Mouse (Mus musculus) stomach, embryonic 16.5 days (tissue): Measurements from ENCODE around the gene H1foo. TPM values are rescaled to one million over a fixed set of nuclear protein-coding genes. Genes with fewer than 3 reads are reported as not detected.
A peak's percentile ranks its signal among the peaks of the same experiment; 100 is the strongest.

ENCODE experiments used
- ATAC-seq: fragments of 200-750 bp; cut with Nextera tagmentation; 2 replicates; pipeline ENCODE4 v1.8.0; 2017; ENCODE audit warnings: moderate number of reproducible peaks, moderate TSS enrichment; ENCODE audit not compliant: insufficient read depth, low FRiP score
- H3K27ac ChIP-seq: fragments of 300-500 bp; sonication (generic); 2 replicates; pipeline ENCODE4 v1.5.1; 2014; ENCODE audit warnings: low read length
- H3K27me3 ChIP-seq: fragments of 300-500 bp; sonication (generic); 2 replicates; pipeline ENCODE4 v1.6.1; 2014; ENCODE audit warnings: low read length, control low read depth, mixed read lengths; ENCODE audit not compliant: control insufficient read depth, insufficient read depth
- H3K36me3 ChIP-seq: fragments of 300-500 bp; sonication (generic); 2 replicates; pipeline ENCODE4 v1.6.1; 2014; ENCODE audit warnings: low read length; ENCODE audit not compliant: control insufficient read depth, insufficient read depth
- H3K4me1 ChIP-seq: fragments of 300-500 bp; sonication (generic); 2 replicates; pipeline ENCODE4 v1.6.1; 2014; ENCODE audit warnings: low read length, control low read depth, mixed read lengths; ENCODE audit not compliant: control insufficient read depth, insufficient read depth
- H3K4me2 ChIP-seq: fragments of 300-500 bp; sonication (generic); 2 replicates; pipeline ENCODE4 v1.6.1; 2014; ENCODE audit warnings: low read depth, low read length, mixed read lengths
- H3K4me3 ChIP-seq: fragments of 300-500 bp; sonication (generic); replicated peaks from 2 replicates; pipeline ENCODE4 v1.5.1; 2014; ENCODE audit warnings: mild to moderate bottlenecking, low read length
- H3K9ac ChIP-seq: fragments of 300-500 bp; sonication (generic); 2 replicates; pipeline ENCODE4 v1.6.1; 2014; ENCODE audit warnings: low read length
- H3K9me3 ChIP-seq: fragments of 300-500 bp; sonication (generic); replicated peaks from 2 replicates; pipeline ENCODE4 v1.6.1; 2016; ENCODE audit warnings: low read length, control low read depth; ENCODE audit not compliant: control insufficient read depth
- WGBS: fragments of 180-500 bp; shearing (Covaris S2); extraction: QIAGEN DNeasy Blood & Tissue Kit; methylation state at CpG from one replicate; pipeline ENCODE4 v1.1.7; 2014; 5-methylcytosine and 5-hydroxymethylcytosine counted together
- polyA plus RNA-seq: library from polyadenylated mRNA; unstranded; fragments of >200 nt; fragmentation: Nextera tagmentation; extraction: Ambion mirVana; gene quantifications from 2 replicates; pipeline ENCODE4 v1.2.1, GENCODE M21; 2015

The H1foo gene
- polyA plus RNA-seq, 1 experiment from 2014 or later, result not detected

DNA sequence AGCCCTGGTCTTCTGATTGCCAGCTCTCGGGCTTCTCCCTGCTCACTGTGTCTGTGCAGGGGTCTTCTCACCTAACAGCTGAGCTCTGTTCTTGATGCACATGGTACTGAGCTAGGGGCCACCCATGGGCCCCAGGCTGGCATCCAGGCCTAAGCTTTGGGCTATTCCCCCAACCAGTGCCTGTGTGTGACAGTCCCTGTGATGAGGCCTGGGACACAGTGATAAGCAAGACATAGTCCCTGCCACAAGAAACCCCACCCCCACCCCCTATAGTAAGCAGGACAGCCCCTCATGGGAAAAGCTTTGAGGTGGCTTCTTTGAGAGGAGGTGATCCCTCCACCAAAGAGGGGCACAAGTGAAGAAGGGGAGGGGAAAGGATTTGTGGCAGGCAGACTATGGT, 26.1 kb upstream of the H1foo start:
- H3K27me3 ChIP-seq, result no peaks in the 10 kb centered on the region
- no peak for ATAC-seq
- no peaks in the 10 kb centered on the region for H3K9me3 ChIP-seq
- no peaks in the 10 kb centered on the region for H3K36me3 ChIP-seq
- WGBS, result 86% methylated on average over 1 of the region's 1 CpGs
- no peak overlapping the region for H3K9ac ChIP-seq
- no peak overlapping the region for H3K4me2 ChIP-seq
- H3K4me1 ChIP-seq, result no peaks in the 10 kb centered on the region
- H3K4me3 ChIP-seq, result no peak overlapping the region
- H3K27ac ChIP-seq, result no peak overlapping the region

GRCm38 (mm10) chr6:115919876-115920275, 24.9 kb upstream of the H1foo start:
- H3K27ac ChIP-seq, result no peak overlapping the region
- H3K9ac ChIP-seq, result no peak overlapping the region
- no peaks in the 10 kb centered on the region for H3K27me3 ChIP-seq
- H3K9me3 ChIP-seq, result no peaks in the 10 kb centered on the region
- ATAC-seq, result no peak
- H3K4me2 ChIP-seq, result no peak overlapping the region
- WGBS, result 87% methylated on average over 5 of the region's 5 CpGs
- no peaks in the 10 kb centered on the region for H3K4me1 ChIP-seq
- H3K4me3 ChIP-seq, result no peak overlapping the region
- H3K36me3 ChIP-seq, result no peaks in the 10 kb centered on the region

DNA sequence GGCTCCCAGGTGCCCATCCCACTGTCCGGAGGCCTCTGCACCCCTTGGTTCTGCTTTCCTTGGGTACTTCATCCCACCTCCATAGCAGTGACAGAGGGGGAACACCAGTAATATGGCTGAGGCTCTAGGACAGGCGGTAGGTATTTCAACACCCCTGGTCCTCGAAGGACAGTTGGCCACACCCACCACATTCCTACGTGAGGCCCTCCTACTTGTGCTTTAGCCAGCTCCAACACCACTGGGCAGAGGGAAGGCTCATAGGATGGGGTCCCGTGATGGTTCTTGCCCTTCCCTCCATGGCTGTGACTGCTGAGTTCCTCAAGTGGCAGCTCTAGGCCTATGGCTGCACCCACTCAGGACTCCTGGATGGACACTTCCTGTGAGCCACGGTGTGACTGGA, 19.9 kb upstream of the H1foo start:
- 38% methylated on average over 6 of the region's 6 CpGs for WGBS
- H3K4me1 ChIP-seq, result no peaks in the 10 kb centered on the region; the same call in 1 of the 2 replicates
- H3K36me3 ChIP-seq, result no peaks in the 10 kb centered on the region
- H3K27ac ChIP-seq, result no peak overlapping the region
- H3K9me3 ChIP-seq, result no peaks in the 10 kb centered on the region
- ATAC-seq, result no peak
- no peak overlapping the region for H3K4me2 ChIP-seq
- H3K9ac ChIP-seq, result no peak overlapping the region
- H3K27me3 ChIP-seq, result no peaks in the 10 kb centered on the region
- no peak overlapping the region for H3K4me3 ChIP-seq

- H3K27me3 ChIP-seq, result no peaks in the 10 kb centered on the region
- H3K9me3 ChIP-seq, result no peaks in the 10 kb centered on the region
- no peak for ATAC-seq
- H3K4me1 ChIP-seq, result peaks cover 4% of the 10 kb centered on the region
- no peak overlapping the region for H3K27ac ChIP-seq
- H3K36me3 ChIP-seq, result no peaks in the 10 kb centered on the region
- 80% methylated on average over 10 of the region's 10 CpGs for WGBS
- H3K4me2 ChIP-seq, result no peak overlapping the region
- no peak overlapping the region for H3K4me3 ChIP-seq
- H3K9ac ChIP-seq, result no peak overlapping the region
These were observed 18.3 kb upstream of the H1foo start for GRCm38 (mm10) chr6:115926416-115926815.

DNA sequence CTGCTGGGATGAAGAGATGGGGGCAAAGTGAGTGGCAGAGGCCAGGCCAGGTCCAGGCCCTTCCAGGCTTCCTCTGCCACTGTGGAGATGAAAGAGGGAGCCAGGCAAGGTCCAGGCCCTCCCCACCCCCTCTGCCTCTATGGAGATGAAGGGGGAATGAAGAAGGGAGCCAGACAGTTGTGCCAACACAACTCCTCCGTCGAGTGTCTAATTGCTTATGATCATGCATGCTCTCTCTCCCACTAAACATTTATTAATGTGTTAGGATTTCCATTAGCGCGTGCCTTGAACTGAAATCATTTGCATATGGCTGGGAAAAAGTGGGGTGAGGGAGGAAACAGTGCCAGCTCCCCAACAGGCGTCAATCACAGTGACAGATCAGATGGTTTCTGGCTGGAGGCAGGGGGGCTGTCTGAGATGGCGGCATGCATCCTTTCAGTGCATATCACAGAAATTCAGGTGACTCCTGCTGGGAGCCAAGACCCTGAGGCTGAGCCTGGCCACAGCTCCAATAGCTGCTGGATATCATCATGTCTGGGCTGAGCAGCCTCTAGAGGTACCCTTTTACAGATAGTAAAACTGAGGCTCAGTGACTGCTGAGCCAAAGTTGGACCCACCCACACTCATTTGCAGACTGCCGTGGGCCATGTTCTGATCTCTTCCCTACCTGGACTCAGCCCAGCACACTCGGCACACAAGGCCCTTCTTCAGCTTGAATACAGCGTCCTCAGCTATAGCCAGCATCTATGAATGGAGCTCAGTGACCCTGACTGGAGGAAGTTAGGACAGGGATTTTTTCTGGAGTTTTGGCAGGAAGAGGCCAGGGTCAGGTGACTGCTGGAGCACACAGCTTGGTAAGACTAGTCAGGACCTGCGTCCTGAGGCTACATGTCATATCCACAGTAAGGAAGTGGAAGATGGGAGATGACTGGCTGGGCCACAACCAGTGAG, 17.2 kb upstream of the H1foo start:
- Histone ChIP-seq H3K36me3 (no peaks in the 10 kb centered on the region), H3K9ac (no peak overlapping the region), H3K27ac (no peak overlapping the region), H3K4me1 (peaks cover 4% of the 10 kb centered on the region), H3K27me3 (no peaks in the 10 kb centered on the region), H3K4me2 (no peak overlapping the region), H3K9me3 (no peaks in the 10 kb centered on the region), H3K4me3 (no peak overlapping the region)
- ATAC-seq, result no peak
- WGBS, result 84% methylated on average over 10 of the region's 10 CpGs

GRCm38 (mm10) chr6:115930018-115930417, 14.7 kb upstream of the H1foo start:
- Histone ChIP-seq H3K9ac (no peak overlapping the region), H3K4me1 (peaks cover 4% of the 10 kb centered on the region), H3K4me2 (no peak overlapping the region), H3K9me3 (no peaks in the 10 kb centered on the region), H3K4me3 (no peak overlapping the region), H3K36me3 (no peaks in the 10 kb centered on the region), H3K27me3 (no peaks in the 10 kb centered on the region), H3K27ac (no peak overlapping the region)
- ATAC-seq, result no peak; the same call in 1 of the 2 replicates
- 30% methylated on average over 5 of the region's 5 CpGs for WGBS

DNA sequence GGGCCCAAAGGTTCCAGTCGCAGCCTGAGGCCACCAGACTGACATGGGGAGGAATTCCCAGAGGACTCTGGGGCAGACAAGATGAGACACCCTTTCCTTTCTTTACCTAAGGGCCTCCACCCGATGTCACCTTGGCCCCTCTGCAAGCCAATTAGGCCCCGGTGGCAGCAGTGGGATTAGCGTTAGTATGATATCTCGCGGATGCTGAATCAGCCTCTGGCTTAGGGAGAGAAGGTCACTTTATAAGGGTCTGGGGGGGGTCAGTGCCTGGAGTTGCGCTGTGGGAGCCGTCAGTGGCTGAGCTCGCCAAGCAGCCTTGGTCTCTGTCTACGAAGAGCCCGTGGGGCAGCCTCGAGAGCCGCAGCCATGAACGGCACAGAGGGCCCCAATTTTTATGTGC, 13.1 kb upstream of the H1foo start, which contains the start of gene Rho:
TSS of gene Rho (plus strand) at position 110 of the 400 bp plus-strand sequence.
- Histone ChIP-seq H3K9ac (0 out of 2 replicates have a peak within 1 kb of the TSS, but pooled peaks have one; percentile 15), H3K36me3 (no peaks in the 10 kb centered on the region), H3K4me3 (no peak within 1 kb of the TSS), H3K4me2 (no peak within 1 kb of the TSS), H3K27me3 (no peaks in the 10 kb centered on the region), H3K4me1 (peaks cover 4% of the 10 kb centered on the region), H3K9me3 (no peaks in the 10 kb centered on the region), H3K27ac (no peak within 1 kb of the TSS)
- ATAC-seq, result no peak
- WGBS, result 82% methylated on average over 14 of the region's 14 CpGs

- no peak for ATAC-seq
- Histone ChIP-seq H3K36me3 (no peaks in the 10 kb centered on the region), H3K27me3 (no peaks in the 10 kb centered on the region), H3K4me3 (no peak overlapping the region), H3K27ac (no peak overlapping the region), H3K9ac (no peak overlapping the region), H3K4me2 (no peak overlapping the region), H3K9me3 (no peaks in the 10 kb centered on the region), H3K4me1 (peaks cover 4% of the 10 kb centered on the region; the same call in 1 of the 2 replicates)
- whole genome bisulfite sequencing, result 81% methylated on average over 3 of the region's 3 CpGs
These were observed 12.3 kb upstream of the H1foo start for GRCm38 (mm10) chr6:115932391-115932790.

DNA sequence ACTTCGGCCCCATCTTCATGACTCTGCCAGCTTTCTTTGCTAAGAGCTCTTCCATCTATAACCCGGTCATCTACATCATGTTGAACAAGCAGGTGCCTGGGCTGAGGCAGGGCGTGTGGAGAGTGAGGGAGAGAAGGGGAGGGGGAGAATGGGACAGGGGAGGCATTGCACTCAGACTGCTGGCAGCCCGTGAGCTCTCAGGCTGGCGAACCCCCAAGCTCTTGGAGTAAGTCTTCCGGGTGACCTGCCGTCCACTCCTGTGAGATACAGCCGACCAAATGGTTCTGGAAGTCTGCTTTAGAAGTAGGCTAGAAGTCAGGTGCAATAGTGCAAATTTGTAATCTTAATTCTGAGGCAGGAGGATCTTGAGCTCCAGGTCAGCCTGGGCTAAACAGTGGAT, 9.2 kb upstream of the H1foo start:
- H3K9me3 ChIP-seq, result no peaks in the 10 kb centered on the region
- H3K4me1 ChIP-seq, result peaks cover 4% of the 10 kb centered on the region; the same call in 1 of the 2 replicates
- H3K27me3 ChIP-seq, result no peaks in the 10 kb centered on the region
- H3K27ac ChIP-seq, result no peak overlapping the region
- H3K4me2 ChIP-seq, result no peak overlapping the region
- no peaks in the 10 kb centered on the region for H3K36me3 ChIP-seq
- no peak for ATAC-seq
- 74% methylated on average over 8 of the region's 8 CpGs for WGBS
- H3K9ac ChIP-seq, result no peak overlapping the region
- H3K4me3 ChIP-seq, result no peak overlapping the region
